Mouse (Mus musculus) kidney, postnatal 0 days (tissue): ENCODE data around the gene Mrpl2. TPM values are rescaled to one million over a fixed set of nuclear protein-coding genes. Genes with fewer than 3 reads are reported as not detected.

Experiments
- ATAC-seq: fragments of 200-750 bp; cut with Nextera tagmentation; replicated peaks from 2 replicates; pipeline ENCODE4 v1.8.0; 2017; ENCODE audit warnings: low read depth, moderate number of reproducible peaks, moderate TSS enrichment, moderate library complexity; ENCODE audit not compliant: low FRiP score
- DNase-seq: peaks from one replicate; pipeline ENCODE4 v3.0.0-alpha.2; 2016; ENCODE audit warnings: low spot score
- H3K27ac ChIP-seq: fragments of 300-500 bp; sonication (generic); 2 replicates; pipeline ENCODE4 v1.5.1; 2014; ENCODE audit warnings: mild to moderate bottlenecking
- H3K27me3 ChIP-seq: fragments of 300-500 bp; sonication (generic); 2 replicates; pipeline ENCODE4 v1.6.1; 2014; ENCODE audit warnings: low read length, mixed read lengths; ENCODE audit not compliant: insufficient read depth
- H3K36me3 ChIP-seq: fragments of 300-500 bp; sonication (generic); 2 replicates; pipeline ENCODE4 v1.6.1; 2014; ENCODE audit warnings: low read length, mixed read lengths; ENCODE audit not compliant: insufficient read depth
- H3K4me1 ChIP-seq: fragments of 300-500 bp; sonication (generic); replicated peaks from 2 replicates; pipeline ENCODE4 v1.6.1; 2014; ENCODE audit warnings: antibody characterized with exemption, low read length, mixed read lengths; ENCODE audit not compliant: insufficient read depth
- H3K4me2 ChIP-seq: fragments of 300-500 bp; sonication (generic); 2 replicates; pipeline ENCODE4 v1.6.1; 2014; ENCODE audit warnings: mild to moderate bottlenecking, low read length, moderate library complexity, mixed read lengths
- H3K4me3 ChIP-seq: fragments of 300-500 bp; sonication (generic); replicated peaks from 2 replicates; pipeline ENCODE4 v1.5.1; 2014; ENCODE audit warnings: low read depth, low read length
- H3K9ac ChIP-seq: fragments of 300-500 bp; sonication (generic); 2 replicates; pipeline ENCODE4 v1.6.1; 2014; ENCODE audit warnings: low read depth, low read length
- H3K9me3 ChIP-seq: fragments of 300-500 bp; sonication (generic); replicated peaks from 2 replicates; pipeline ENCODE4 v1.6.1; 2016; ENCODE audit warnings: low read length, inconsistent platforms, mixed read lengths
- CTCF ChIP-seq: IDR thresholded peaks from 2 replicates; pipeline ENCODE4 v1.5.1; 2016; ENCODE audit warnings: antibody characterized with exemption, low read depth, mild to moderate bottlenecking, moderate library complexity
- WGBS: fragments of 180-500 bp; shearing (Covaris S2); extraction: QIAGEN DNeasy Blood & Tissue Kit; methylation state at CpG from one replicate; pipeline ENCODE4 v1.1.7; 2014; 5-methylcytosine and 5-hydroxymethylcytosine counted together
- polyA plus RNA-seq: library from polyadenylated mRNA; unstranded; fragments of >200 nt; fragmentation: Nextera tagmentation; extraction: Ambion mirVana; gene quantifications from 2 replicates; pipeline ENCODE4 v1.2.1, GENCODE M21; 2015

The Mrpl2 gene
- polyA plus RNA-seq, 1 experiment from 2014 or later = 144 TPM

GRCm38 (mm10) chr17:46679843-46680759, 34.1 kb downstream of the Mrpl2 start:
- Histone ChIP-seq H3K27me3 (no peaks in the 10 kb centered on the region), H3K4me3 (peak overlapping the region; percentile 57), H3K9me3 (no peaks in the 10 kb centered on the region), H3K4me1 (peaks cover 22% of the 10 kb centered on the region; the same call in 1 of the 2 replicates), H3K36me3 (peaks cover 43% of the 10 kb centered on the region), H3K4me2 (peak overlapping the region; percentile 73), H3K27ac (peak overlapping the region; percentile 78), H3K9ac (peak overlapping the region; percentile 66)
- WGBS = under 1% methylated on average over 34 of the region's 34 CpGs
- DNase-seq (peak; percentile 82), ATAC-seq (peak; percentile 16)
- TF ChIP-seq CTCF = peak; percentile 49; the same call in 1 of the 2 replicates

DNA sequence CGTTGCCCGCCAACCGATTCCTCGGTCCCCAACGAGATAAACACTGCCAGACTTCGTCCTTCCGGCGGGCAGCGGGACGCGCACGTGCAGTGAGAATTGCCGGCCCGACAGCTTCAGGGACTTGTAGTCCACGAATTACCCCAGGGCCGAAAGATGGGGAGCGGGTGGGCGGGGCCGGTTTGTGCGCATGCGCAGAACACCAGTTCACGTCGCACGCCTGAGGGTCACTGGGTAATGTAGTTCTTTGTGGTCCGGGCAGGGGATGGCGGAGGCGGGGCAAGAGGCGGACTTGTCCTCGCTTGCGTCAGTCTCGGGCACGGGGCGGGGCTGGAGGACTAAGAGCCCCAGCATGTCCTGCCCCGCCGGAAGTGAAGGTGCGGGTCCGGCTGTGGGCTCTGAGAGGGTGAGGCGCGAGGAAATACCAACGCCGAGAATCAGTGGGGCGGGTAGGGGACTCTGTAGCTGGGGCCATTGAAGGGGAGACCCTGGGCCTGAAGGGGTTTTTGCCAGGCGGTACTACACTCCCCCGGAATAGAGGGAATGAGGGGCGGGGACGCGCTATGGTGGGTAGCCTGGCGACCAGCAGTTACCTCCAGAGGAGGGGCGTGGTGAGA, 34.8 kb downstream of the Mrpl2 start, which contains the start of gene Klhdc3:
Klhdc3 (minus strand) TSS at position 155 of the 614 bp plus-strand sequence.
- Histone ChIP-seq H3K4me2 (peak within 1 kb of the TSS; percentile 73), H3K36me3 (peaks cover 43% of the 10 kb centered on the region), H3K9me3 (no peaks in the 10 kb centered on the region), H3K27ac (peak within 1 kb of the TSS; percentile 78), H3K4me3 (peak within 1 kb of the TSS; percentile 57), H3K9ac (peak within 1 kb of the TSS; percentile 66), H3K4me1 (peaks cover 22% of the 10 kb centered on the region; the same call in 1 of the 2 replicates), H3K27me3 (no peaks in the 10 kb centered on the region)
- DNase-seq (peak; percentile 100), ATAC-seq (peak; percentile 97)
- no peak for TF ChIP-seq CTCF
- under 1% methylated on average over 49 of the region's 49 CpGs for WGBS

DNA sequence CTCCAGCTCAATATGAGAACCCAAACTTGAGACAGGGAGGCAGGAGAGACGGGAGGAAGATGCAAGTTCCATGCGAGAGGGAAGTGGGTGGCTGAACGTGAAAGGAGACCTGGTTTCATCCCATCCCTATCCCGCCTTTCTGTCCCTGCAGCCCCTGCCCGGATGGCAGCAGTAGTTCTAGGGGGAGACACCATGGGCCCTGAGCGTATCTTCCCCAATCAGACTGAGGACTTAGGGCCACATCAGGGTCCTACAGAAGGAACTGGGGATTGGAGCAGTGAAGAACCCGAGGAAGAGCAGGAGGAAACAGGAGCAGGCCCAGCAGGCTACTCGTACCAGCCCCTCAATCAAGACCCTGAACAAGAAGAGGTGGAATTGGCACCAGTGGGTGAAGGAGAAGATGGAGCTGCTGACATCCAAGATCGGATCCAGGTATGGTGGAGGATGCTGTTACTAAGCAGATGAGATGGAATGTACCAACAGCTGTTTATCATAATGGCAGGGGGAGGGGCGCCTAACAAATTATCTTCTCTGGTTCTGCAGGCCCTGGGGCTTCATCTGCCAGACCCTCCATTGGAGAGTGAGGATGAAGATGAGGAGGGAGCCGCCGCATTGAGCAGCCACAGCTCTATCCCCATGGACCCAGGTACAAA, 35.6 kb downstream of the Mrpl2 start:
- Histone ChIP-seq H3K27me3 (no peaks in the 10 kb centered on the region), H3K9ac (peak overlapping the region; percentile 59), H3K9me3 (no peaks in the 10 kb centered on the region), H3K36me3 (peaks cover 43% of the 10 kb centered on the region), H3K4me3 (peak overlapping the region; percentile 57), H3K27ac (peak overlapping the region; percentile 31; the same call in 1 of the 2 replicates), H3K4me1 (peaks cover 22% of the 10 kb centered on the region; the same call in 1 of the 2 replicates), H3K4me2 (peak overlapping the region; percentile 65)
- WGBS = 25% methylated on average over 12 of the region's 12 CpGs
- ATAC-seq (no peak), DNase-seq (no peak)
- no peak for TF ChIP-seq CTCF

DNA sequence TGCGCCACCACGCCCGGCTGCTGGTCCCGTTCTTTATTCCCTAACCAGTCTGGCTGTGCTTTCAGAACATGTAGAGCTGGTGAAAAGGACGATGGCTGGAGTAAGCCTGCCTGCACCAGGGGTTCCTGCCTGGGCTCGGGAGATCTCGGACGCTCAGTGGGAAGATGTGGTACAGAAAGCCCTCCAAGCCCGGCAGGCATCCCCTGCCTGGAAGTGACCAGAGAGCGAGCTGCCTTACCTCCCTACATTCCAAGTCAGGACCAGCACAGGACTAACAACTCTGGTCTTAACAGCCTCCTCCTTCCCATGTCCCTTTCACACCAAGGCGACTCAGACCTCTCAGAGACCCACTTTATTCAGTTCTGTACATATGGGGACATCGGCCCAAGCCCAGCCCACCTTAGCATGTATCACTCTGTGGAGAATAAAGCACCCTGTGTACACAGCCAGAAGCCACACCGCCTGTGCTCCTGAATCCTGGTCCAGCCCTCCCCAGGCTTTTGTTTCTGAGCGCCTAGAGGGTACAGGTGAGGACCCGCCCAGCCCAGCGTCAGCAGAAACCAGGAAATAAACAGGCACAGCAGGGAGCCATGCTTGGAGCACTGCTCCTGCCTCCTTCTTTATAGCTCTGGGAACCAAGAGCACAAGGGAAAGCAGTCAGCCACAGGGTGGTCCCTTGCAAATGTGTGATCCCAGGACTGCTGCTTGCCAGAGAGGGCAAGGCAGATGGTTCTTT, 36.8 kb downstream of the Mrpl2 start:
- DNase-seq (no peak), ATAC-seq (no peak)
- Histone ChIP-seq H3K4me1 (peaks cover 22% of the 10 kb centered on the region; the same call in 1 of the 2 replicates), H3K27me3 (no peaks in the 10 kb centered on the region), H3K36me3 (peaks cover 47% of the 10 kb centered on the region), H3K9me3 (no peaks in the 10 kb centered on the region), H3K27ac (no peak overlapping the region), H3K4me3 (no peak overlapping the region), H3K4me2 (no peak overlapping the region), H3K9ac (no peak overlapping the region)
- TF ChIP-seq CTCF = no peak
- WGBS = 85% methylated on average over 16 of the region's 16 CpGs

GRCm38 (mm10) chr17:46685913-46686312, 39.9 kb downstream of the Mrpl2 start:
- no peak for DNase-seq
- Histone ChIP-seq H3K27me3 (no peaks in the 10 kb centered on the region), H3K9ac (no peak overlapping the region), H3K9me3 (no peaks in the 10 kb centered on the region), H3K27ac (no peak overlapping the region), H3K4me3 (no peak overlapping the region), H3K4me1 (0 out of 2 replicates have a peak, but pooled peaks cover 5% of the 10 kb centered on the region), H3K4me2 (no peak overlapping the region), H3K36me3 (peaks cover 47% of the 10 kb centered on the region)
- ATAC-seq = no peak
- no peak for TF ChIP-seq CTCF
- WGBS = 88% methylated on average over 6 of the region's 6 CpGs
